Mouse (Mus musculus) G1E (cell line): ENCODE results near the gene Rhebl1. TPM values are rescaled to one million over a fixed set of nuclear protein-coding genes. Genes with fewer than 3 reads are reported as not detected.

Experiments
- ATAC-seq: 2 replicates; pipeline ENCODE4 v1.8.0; 2016; ENCODE audit warnings: mild to moderate bottlenecking; ENCODE audit not compliant: insufficient number of reproducible peaks, poor library complexity, low FRiP score, severe bottlenecking; ENCODE audit errors: extremely low read depth
- DNase-seq: peaks from one replicate; pipeline ENCODE4 v3.0.0; 2012; ENCODE audit warnings: low spot score
- H3K27me3 ChIP-seq: 2 replicates; pipeline ENCODE4 v1.6.1; 2012; ENCODE audit warnings: mild to moderate bottlenecking, low read length, inconsistent platforms; ENCODE audit not compliant: insufficient read depth
- H3K36me3 ChIP-seq: replicated peaks from 2 replicates; pipeline ENCODE3; 2012; ENCODE audit warnings: mild to moderate bottlenecking, inconsistent platforms
- H3K4me1 ChIP-seq: 2 replicates; pipeline ENCODE4 v1.6.1; 2012; ENCODE audit warnings: low read depth, low read length, inconsistent platforms, mixed read lengths; ENCODE audit not compliant: insufficient read depth
- H3K4me3 ChIP-seq: 2 replicates; pipeline ENCODE4 v1.5.1; 2012; ENCODE audit warnings: low read depth, mild to moderate bottlenecking, inconsistent platforms, low read length, moderate library complexity, mixed read lengths
- H3K9me3 ChIP-seq: replicated peaks from 2 replicates; pipeline ENCODE4 v1.6.1; 2012; ENCODE audit warnings: inconsistent platforms
- CTCF ChIP-seq: IDR thresholded peaks from 2 replicates; pipeline ENCODE4 v1.5.1; 2012; ENCODE audit warnings: low read depth, low read length, inconsistent platforms, mixed read lengths
- GATA1 ChIP-seq: IDR thresholded peaks from 2 replicates; pipeline ENCODE4 v1.6.1; 2012; ENCODE audit warnings: borderline replicate concordance, low read length, inconsistent platforms, mixed read lengths
- GATA2 ChIP-seq: IDR thresholded peaks from 2 replicates; pipeline ENCODE4 v1.6.1; 2012; ENCODE audit warnings: low read depth, low read length, inconsistent platforms, borderline replicate concordance
- POLR2AphosphoS5 ChIP-seq: IDR thresholded peaks from 2 replicates; pipeline ENCODE4 v1.6.1; 2012; ENCODE audit warnings: low read depth, low read length, inconsistent platforms; ENCODE audit not compliant: insufficient replicate concordance
- TAL1 ChIP-seq: conservative IDR thresholded peaks from 2 replicates; pipeline ENCODE4 v1.6.1; 2012; ENCODE audit warnings: low read depth, low read length, inconsistent platforms, mixed read lengths
- polyA plus RNA-seq: library from polyadenylated mRNA; stranded (reverse); fragments of >175 nt; gene quantifications from 2 replicates; pipeline ENCODE4 v1.2.3, GENCODE M21; 2012
- total RNA-seq, 2 experiments: library from RNA; stranded (forward) in 1 of 2; stranded (reverse) in 1 of 2; fragments of 200-1000 nt in 1 of 2; fragments of >200 nt in 1 of 2; fragmentation: Nextera tagmentation in 1 of 2; gene quantifications; 2 replicates each; pipeline ENCODE4 v1.2.3; 2014 to 2017

Rhebl1 gene
- total and polyA plus RNA-seq, 3 experiments: 2.9 to 8.4 (median 7.8) TPM

GRCm38 (mm10) chr15:98852733-98853132 lies 41.6 kb downstream of the Rhebl1 start:
- no peak overlapping the region for H3K4me3 ChIP-seq
- peaks cover 22% of the 10 kb centered on the region for H3K4me1 ChIP-seq
- no peaks in the 10 kb centered on the region for H3K27me3 ChIP-seq
- H3K36me3 ChIP-seq: peaks cover 100% of the 10 kb centered on the region
- no peaks in the 10 kb centered on the region for H3K9me3 ChIP-seq
- no peak for ATAC-seq
- no peak for DNase-seq
- TF ChIP-seq POLR2AphosphoS5 (no peak), CTCF (no peak), GATA2 (no peak), GATA1 (no peak), TAL1 (no peak)

GRCm38 (mm10) chr15:98852071-98852470 lies 42.3 kb downstream of the Rhebl1 start:
- DNase-seq (no peak), ATAC-seq (no peak)
- H3K36me3 ChIP-seq: peaks cover 100% of the 10 kb centered on the region
- no peaks in the 10 kb centered on the region for H3K9me3 ChIP-seq
- H3K27me3 ChIP-seq: no peaks in the 10 kb centered on the region
- no peak for TF ChIP-seq GATA1
- TF ChIP-seq CTCF: no peak
- no peak for TF ChIP-seq TAL1
- no peak for TF ChIP-seq GATA2
- TF ChIP-seq POLR2AphosphoS5: no peak
- H3K4me3 ChIP-seq: no peak overlapping the region
- peaks cover 25% of the 10 kb centered on the region for H3K4me1 ChIP-seq

GRCm38 (mm10) chr15:98851229-98851818 lies 43.0 kb downstream of the Rhebl1 start:
- Histone ChIP-seq H3K9me3 (no peaks in the 10 kb centered on the region), H3K4me1 (peaks cover 25% of the 10 kb centered on the region), H3K4me3 (no peak overlapping the region), H3K36me3 (peaks cover 100% of the 10 kb centered on the region), H3K27me3 (no peaks in the 10 kb centered on the region)
- TF ChIP-seq GATA1 (no peak), CTCF (no peak), GATA2 (no peak), TAL1 (no peak), POLR2AphosphoS5 (no peak)
- DNase-seq: no peak
- ATAC-seq: no peak

- ATAC-seq: no peak
- H3K27me3 ChIP-seq: no peaks in the 10 kb centered on the region
- no peak for DNase-seq
- H3K4me1 ChIP-seq: peaks cover 25% of the 10 kb centered on the region
- peaks cover 100% of the 10 kb centered on the region for H3K36me3 ChIP-seq
- no peak overlapping the region for H3K4me3 ChIP-seq
- TF ChIP-seq CTCF: no peak
- no peak for TF ChIP-seq GATA1
- no peak for TF ChIP-seq TAL1
- no peak for TF ChIP-seq GATA2
- no peak for TF ChIP-seq POLR2AphosphoS5
- H3K9me3 ChIP-seq: no peaks in the 10 kb centered on the region
These were observed 43.7 kb downstream of the Rhebl1 start for GRCm38 (mm10) chr15:98850668-98851067.

DNA sequence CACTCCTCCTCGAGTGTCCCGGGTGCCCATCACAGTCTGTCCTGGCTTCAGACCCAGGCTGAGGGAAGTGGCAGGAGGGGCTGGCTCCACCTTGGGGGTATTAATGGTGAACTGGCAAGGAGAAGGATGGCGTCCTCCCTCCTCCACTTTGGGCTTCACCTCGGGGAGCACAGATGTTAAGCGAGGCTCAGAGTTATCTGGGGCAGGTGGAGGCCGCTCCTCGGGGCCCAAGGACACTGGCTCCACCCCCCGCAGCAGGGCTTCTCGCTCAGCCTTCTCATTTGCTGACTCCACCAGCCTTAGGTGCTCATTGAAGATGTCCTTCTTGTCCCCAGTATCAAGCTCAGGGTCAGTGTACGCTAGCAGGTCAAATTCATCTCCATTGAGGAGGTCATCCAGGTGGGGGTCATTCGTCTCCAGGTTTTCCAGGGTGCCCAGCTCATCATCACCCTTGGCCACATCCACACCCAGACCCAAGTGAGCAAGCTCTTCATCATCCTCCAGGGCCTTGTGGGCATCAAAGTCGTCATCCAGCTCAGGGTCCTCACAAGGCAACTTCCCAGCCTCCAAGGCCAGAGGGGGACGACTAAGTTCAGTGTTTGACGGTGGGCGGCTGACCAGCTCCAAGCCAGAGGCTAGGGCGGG lies 44.3 kb downstream of the Rhebl1 start:
- no peak for ATAC-seq
- no peak for TF ChIP-seq POLR2AphosphoS5
- no peak for TF ChIP-seq GATA1
- Histone ChIP-seq H3K9me3 (no peaks in the 10 kb centered on the region), H3K4me1 (peaks cover 25% of the 10 kb centered on the region), H3K27me3 (no peaks in the 10 kb centered on the region), H3K36me3 (peaks cover 100% of the 10 kb centered on the region), H3K4me3 (no peak overlapping the region)
- no peak for DNase-seq

GRCm38 (mm10) chr15:98849165-98849564 lies 45.2 kb downstream of the Rhebl1 start:
- TF ChIP-seq GATA1: no peak
- TF ChIP-seq TAL1: no peak
- no peak for TF ChIP-seq CTCF
- Histone ChIP-seq H3K36me3 (peaks cover 100% of the 10 kb centered on the region), H3K9me3 (no peaks in the 10 kb centered on the region), H3K4me1 (peaks cover 30% of the 10 kb centered on the region), H3K27me3 (no peaks in the 10 kb centered on the region), H3K4me3 (no peak overlapping the region; the same call in 1 of the 2 replicates)
- ATAC-seq (no peak), DNase-seq (no peak)

DNA sequence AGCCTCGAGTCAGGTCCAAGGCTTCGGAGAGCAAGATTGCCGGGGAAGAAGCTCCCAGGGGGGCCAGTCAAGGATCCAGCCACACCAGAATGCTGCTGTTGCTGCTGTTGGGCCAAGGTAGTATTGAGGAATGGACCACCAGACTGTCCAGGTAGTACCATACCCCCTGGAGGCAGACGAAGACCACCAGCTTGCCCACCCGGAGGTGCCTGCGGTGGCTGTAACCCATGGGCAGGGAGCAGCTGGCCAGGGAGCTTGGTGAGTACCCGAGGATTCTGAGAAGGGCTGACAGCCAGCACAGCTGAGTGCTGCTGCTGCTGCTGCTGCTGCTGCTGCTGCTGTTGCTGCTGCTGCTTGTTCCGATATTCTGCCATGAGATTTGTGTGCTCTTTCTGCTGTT lies 48.2 kb downstream of the Rhebl1 start:
- TF ChIP-seq POLR2AphosphoS5 (no peak), TAL1 (no peak), CTCF (no peak), GATA1 (no peak), GATA2 (no peak)
- H3K36me3 ChIP-seq: peaks cover 100% of the 10 kb centered on the region
- ATAC-seq: no peak

More for the DNA sequence above, 48.2 kb downstream of the Rhebl1 start:
- no peak for DNase-seq
- H3K27me3 ChIP-seq: no peaks in the 10 kb centered on the region
- H3K9me3 ChIP-seq: no peaks in the 10 kb centered on the region
- H3K4me1 ChIP-seq: peaks cover 36% of the 10 kb centered on the region
- H3K4me3 ChIP-seq: no peak overlapping the region
